Mouse (Mus musculus) erythroid progenitor cell, adult 5-6 weeks (primary cell): ENCODE data around the gene Plekha5. TPM values are rescaled to one million over a fixed set of nuclear protein-coding genes. Genes with fewer than 3 reads are reported as not detected.
"Not testable (repeated sequence)": the region's sequence is repeated elsewhere in the genome, so short reads cannot be mapped to it uniquely, and the experiment has no call there.

Experiments
- ATAC-seq: replicated peaks from 2 replicates; pipeline ENCODE4 v1.8.0; 2016; ENCODE audit warnings: moderate number of reproducible peaks, mild to moderate bottlenecking, moderate TSS enrichment, inconsistent platforms; ENCODE audit not compliant: poor library complexity, low FRiP score, severe bottlenecking
- total RNA-seq, 2 experiments: library from RNA; stranded (forward) in 1 of 2; stranded (reverse) in 1 of 2; fragments of 150-400 nt in 1 of 2; fragments of 186-747, 209-891 nt in 1 of 2; gene quantifications; 2 replicates each; pipeline versions ENCODE4 v1.2.3 to v1.2.4; 2015 to 2017; ENCODE audit warnings: low replicate concordance in 2 of 2

The Plekha5 gene
- total RNA-seq, 2 experiments from 2014 or later, result 1.7 TPM; not detected in 1

DNA sequence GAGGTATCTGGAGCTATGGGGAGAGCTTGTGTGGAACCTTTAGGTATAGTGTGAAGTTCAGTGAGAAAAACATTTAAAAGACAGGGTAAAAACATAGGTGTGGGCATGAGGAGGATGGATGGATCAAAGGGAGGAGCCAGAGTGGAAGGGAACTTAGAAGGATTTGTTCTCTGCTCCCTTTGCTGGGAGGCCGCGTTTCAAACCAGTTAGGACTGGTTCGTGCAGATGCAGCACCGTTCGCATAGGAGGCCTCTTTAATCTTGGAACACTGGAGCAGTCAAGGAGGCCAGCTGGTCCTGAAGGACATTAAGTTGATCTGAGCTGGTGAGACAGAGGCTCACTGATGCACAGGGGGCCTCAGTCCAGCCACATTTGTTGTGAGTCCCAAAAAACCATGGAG is 175.5 kb downstream of the Plekha5 start:
- ATAC-seq, result no peak

DNA sequence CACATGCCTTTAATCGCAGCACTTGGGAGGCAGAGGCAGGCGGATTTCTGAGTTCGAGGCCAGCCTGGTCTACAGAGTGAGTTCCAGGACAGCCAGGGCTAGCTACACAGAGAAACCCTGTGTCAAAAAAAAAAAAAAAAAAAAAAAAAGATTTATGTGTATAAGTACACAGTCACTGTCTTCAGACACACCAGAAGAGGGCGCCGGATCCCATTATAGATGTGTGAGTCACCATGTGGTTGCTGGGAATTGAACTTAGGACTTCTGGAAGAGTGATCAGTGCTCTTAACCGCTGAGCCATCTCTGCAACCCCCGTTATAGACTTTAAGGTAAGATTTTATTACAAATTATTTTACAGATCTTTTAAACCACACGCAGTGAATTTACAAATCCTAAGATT is 176.8 kb downstream of the Plekha5 start:
- ATAC-seq, result not testable (repeated sequence)

DNA sequence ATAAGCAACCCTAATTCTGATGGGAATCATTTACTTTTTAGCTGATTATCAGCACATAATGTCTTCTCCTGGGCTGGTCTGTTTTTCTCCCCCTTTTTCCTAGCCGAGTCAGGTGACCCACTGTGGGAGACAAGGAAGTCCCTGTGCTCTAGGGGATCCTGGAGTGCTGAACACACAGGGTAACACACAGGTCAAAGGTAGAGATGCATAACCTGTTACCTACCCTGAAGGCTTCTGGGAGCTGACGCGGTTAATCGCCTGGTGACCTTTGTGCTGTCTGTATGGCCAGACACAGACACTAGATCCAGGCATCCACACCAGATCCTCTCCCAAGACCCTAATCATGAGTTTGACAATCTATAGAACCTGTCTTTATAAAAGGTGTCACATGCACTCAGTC is 177.3 kb downstream of the Plekha5 start:
- ATAC-seq, result no peak

DNA sequence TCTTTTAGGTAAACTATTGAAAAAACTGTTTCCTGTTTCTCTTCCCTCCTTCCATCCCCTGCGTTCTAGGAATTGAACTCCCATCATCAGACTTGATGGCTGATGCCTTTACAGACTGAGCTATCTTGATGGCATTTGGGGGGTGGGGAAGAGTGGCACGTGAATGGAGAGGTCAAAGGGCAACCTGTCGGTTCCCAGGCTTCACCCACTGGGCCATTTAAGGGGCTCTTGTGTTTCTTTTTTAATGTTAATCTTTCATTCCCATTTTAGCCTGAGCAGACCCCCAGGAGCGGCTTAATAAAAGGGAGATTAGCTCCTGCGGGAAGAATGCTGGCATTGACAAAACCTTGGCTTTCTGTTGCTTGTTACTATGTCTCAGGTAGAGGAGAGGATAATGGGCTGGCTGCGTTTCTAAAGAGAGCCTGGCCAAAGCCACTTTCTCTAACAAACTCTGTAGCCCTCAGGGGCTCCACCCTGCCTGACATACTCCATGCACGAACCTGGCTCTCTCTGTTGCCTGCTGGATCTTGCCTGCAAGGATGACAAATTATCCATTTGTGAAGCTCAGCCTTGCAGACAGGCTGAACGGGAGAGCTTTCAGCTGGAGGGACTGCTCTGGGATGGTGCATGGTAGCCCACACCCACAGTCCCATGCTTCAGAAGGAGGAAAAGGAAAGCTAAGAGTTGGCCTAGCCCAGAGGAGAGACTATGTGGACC is 179.5 kb downstream of the Plekha5 start:
- no peak for ATAC-seq

DNA sequence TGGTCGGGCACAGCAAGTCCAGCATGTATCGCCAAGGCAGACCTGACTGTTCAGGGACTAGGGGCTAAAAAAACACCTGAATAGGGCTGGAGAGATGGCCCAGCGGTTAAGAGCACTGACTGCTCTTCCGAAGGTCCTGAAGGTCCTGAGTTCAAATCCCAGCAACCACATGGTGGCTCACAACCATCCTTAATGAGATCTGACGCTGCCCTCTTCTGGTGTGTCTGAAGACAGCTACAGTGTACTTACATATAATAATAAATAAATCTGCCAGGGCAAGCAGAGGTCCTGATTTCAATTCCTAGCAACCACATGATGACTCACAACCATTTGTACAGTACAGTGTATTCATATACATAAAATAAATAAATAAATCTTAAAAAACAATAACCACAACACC is 181.3 kb downstream of the Plekha5 start:
- not testable (repeated sequence) for ATAC-seq

DNA sequence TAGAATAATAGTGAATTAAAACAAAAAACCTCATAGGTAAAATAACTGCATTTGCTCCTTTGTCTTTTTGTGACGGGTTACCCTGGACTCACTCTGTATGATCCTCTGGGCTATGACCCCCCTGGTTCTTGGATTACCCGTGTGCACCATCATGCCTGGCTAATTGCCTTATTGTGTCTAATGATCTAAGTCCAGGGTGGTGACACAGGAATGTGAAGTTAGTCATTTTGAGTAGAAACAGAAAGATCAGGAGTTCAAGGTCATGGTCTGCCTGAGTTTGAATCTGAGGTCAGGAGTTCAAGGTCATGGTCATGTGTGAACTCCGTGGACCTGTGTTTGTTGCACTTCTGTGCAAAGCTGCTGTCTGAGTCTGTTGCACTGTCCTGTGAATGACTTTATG is 181.9 kb downstream of the Plekha5 start:
- ATAC-seq, result no peak

DNA sequence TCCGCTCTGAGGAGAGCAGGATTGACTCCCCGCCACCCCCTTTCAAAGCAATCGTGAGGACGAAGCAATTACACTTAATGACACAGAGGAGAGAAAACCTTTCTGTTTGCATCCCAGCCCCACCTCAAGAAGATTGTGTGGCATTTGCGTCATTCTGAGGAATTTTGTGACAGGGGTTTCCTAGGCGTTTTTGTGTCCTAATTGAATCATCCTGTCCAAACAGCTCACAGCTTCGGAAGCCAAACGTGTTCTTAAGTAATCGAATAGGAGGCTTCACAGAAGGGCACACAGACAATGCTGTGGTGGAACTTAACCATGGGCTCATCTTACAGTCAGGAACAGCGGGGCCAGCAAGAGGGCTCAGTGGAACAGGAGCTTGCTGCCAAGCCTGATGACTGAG is 182.7 kb downstream of the Plekha5 start:
- no peak for ATAC-seq

DNA sequence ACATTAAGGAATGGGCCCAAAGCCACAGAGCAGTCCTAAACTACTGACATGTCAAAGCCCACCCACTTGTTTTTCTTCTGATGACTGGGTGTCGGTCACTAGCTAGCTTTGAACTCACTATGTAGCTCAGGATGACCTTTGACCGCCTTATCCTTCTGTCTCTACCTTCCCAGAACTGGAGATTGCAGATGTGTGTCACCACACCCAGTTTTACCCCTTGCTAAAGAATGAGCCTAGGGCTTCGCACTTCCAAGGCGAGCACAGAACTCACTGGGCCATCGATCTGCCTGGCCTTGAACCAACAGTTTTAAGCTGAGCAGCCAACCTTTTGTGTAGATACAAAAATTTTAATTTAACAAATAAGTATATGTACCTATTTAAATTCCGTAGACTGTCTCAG is 184.8 kb downstream of the Plekha5 start:
- ATAC-seq, result no peak

DNA sequence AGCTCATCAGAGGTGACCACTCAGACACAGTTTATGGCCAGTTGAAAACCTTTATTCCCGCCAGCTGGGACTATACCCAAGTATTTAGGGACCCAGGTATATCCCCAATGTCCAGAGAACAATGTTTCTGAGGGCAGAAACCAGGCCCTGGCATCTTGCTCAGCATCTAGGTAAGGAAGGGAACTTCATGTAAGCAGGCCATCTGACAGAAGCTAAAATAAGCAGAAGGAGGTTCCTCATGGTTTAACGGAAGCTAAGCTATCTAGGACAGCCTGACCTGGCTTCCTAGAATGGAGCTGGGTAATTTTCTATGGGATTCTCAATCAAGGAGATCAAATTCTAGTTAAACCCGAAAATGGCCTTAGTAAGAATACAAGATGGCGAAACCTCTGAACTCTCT is 185.7 kb downstream of the Plekha5 start:
- ATAC-seq, result no peak

DNA sequence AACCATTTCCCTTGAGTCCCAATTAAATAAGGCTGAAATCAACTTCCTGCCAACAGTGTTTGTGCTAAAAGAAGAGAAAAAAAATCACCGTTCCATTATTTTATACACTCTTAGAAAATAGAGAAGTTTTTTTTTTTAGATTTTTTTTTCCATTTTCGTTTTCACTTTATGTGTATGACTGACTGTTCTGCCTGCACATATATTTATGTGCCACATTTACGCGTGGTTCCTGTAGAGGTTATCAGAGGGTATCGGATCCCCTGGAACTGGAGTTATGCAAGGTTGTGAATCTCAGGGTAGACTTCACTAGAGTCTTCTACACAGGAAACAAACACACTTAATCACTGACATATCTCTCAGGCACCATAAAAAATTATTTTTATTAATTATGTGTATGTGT is 186.3 kb downstream of the Plekha5 start:
- no peak for ATAC-seq

DNA sequence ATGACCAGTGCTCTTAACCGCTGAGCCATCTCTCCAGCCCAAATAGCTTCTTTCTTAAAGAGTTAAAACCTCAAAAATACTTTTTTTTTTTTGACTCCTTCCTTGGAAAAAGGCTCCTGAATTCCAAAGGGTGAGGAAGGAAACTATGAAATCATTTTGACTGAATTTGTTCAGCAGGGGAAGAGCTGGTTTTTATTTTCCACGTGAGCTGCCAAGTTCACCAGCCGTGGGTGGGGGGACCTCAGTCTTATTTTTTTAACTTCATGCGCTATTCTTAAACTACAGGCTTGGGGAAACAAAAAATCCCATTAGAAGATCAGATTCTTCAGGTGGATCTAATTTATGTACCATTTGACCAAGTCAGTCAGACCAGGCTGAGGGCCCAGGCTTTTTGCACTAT is 187.4 kb downstream of the Plekha5 start:
- ATAC-seq, result no peak

DNA sequence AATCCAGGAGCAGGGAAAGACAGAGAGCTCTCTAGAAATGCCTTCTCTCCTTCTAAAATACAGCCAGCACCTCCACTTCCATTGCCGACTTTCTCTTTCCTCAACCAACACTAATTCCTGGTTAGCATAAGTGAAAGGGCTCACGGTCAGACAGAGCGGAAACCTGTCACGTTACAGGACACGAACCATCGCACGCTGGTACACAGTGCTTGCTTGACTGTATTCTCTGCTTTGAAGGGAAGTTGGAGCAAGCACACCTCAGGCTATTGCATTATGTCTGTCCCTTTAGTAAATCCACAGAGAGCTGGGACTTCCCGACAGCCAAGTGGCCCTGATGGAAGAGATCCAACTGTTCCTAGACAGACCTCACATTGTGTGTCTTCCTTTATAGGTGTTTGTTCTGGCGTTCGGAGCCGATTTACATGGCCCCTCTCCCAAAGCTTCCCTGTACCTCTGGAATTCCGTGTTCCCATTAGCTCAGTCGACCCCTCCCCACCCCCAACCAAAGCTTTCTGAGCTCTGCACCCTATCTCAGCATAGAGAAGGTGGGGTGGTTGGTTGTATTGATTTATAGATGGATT is 188.1 kb downstream of the Plekha5 start:
- no peak for ATAC-seq

DNA sequence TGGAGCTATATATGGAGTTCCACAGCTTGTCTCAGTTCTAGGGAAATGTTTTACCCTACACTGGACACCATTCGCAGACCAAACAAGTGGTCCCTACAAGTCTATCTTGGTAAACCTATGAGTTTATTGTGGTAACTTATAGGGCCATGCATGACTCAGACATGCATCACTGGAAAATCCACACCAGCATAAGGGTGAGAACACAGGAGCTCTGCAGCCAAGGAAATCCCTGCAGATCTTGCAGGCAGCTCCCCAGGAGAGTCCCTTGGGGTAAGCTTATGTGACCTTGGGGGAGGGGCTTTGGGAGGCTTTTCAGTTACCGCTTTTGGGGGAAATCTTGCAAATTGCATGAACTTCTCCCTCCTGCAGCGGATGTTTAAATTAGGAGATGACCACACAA is 190.0 kb downstream of the Plekha5 start:
- no peak for ATAC-seq

DNA sequence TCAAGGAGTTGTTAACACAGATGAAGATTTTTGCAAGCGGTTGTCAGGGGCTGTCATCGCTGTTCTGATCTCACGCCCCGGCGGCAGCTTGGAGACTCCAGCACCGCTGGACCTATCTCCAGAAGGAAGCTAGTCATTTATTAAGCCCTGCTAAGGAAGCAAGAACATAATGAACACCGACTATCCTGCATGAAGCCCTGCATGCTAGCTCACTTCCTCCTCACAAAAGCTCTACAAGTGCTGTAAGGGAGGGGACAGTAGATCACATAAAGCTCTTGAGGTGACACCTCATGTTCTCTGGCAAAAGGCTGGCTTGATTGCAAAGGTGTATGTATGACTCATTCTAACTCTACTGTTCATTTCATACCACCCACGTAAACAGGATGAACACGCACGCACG is 190.9 kb downstream of the Plekha5 start:
- ATAC-seq, result no peak

DNA sequence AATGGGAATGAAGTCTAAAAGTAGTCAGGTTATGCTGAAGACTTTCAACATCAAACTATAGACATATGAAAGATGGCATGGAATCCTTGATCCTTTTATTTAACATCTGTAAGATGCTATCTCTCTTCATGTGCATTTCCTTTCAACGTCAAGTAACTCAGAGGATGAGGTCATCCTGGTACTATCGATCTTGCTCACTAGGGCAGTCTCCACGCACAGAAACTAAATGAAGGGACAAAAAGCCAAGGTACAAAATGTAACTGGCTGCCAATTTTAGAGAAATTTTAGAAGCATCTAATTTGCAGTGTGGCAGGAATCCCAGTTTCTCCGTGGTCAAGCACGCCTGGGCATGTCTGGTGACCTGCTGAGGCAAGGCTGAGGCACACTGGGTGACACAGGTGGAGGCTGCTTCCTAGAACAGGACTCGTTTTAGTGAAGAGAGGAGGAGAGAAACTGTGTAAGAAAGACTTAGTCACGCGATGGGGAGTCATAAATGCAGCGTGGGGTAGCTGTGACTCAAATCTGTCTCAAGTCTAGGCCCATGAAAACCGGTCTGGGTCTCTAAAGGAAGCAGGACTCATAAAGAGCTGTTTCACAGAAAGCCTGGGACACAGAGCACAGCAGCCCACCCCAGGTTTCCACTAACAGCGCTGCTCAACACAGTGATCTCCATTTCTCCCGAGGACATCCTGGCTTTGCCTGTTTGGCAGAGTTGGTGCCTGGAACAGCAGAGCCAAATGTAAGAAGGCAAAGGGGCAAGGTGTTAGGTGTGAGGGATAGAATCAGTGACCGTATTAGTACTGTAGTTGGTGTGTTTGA is 196.9 kb downstream of the Plekha5 start:
- ATAC-seq, result no peak

DNA sequence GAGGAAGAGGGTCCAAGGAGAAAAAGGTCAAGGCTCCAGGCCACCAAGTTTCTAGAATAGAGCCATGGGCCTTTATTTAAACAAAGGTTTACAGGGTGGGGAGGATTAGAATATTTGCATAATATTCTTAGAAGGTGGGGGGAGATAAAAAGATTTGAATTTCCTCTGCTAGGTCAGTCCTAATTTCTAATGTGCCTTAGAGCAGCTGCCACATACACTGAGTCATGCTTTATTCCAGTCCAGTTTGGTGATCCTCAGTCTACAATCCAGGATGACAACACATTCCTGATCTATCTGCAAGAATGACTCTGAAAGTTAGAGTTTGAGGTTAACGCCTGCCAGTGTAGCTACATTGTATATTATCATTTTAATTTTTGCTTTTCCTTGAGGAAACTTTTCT is 197.8 kb downstream of the Plekha5 start:
- ATAC-seq, result no peak

DNA sequence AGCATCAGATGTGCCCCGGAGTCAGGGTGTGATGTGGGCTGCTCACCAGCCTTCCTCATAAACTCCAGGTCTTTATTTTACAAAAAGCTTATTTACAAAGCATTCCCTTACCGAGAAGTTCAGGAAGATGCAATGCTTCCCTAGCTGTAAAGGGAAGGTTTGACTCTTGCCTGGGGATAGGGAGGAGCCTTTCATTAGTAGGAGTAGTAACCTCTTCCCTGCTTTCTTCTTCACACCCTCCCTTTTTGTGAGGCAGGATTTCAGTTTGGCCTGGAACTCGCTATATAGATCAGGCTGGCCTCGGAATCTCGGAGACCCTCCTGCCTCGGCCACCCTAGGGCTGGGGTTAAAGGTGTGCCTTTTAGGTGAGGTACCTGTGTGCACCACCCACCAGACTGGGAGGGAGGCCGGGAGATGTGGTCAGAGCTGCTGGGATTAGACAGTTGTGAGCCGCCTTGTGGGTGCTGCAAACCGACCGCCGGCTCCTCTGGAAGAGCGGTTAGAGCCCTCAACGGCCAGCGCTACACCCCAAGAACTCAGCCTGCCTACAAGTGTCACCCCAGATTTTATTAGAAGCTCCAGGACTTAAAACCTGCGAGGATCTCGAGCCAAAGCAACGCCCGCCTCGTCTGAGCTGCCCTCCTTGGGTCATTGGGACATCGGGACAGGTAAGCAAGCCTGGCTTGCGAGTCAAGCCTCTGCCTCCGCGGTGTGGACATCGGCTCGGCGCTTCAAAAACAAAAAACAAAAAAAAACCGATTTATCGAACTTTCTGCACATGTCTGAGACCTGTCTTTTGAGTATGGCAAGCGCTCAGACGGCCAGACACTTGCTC is 198.8 kb downstream of the Plekha5 start, which contains the start of gene Aebp2:
Aebp2 (plus strand) TSS at position 273 of the 835 bp plus-strand sequence.
- ATAC-seq, result peak; percentile 21; the same call in 1 of the 2 replicates

DNA sequence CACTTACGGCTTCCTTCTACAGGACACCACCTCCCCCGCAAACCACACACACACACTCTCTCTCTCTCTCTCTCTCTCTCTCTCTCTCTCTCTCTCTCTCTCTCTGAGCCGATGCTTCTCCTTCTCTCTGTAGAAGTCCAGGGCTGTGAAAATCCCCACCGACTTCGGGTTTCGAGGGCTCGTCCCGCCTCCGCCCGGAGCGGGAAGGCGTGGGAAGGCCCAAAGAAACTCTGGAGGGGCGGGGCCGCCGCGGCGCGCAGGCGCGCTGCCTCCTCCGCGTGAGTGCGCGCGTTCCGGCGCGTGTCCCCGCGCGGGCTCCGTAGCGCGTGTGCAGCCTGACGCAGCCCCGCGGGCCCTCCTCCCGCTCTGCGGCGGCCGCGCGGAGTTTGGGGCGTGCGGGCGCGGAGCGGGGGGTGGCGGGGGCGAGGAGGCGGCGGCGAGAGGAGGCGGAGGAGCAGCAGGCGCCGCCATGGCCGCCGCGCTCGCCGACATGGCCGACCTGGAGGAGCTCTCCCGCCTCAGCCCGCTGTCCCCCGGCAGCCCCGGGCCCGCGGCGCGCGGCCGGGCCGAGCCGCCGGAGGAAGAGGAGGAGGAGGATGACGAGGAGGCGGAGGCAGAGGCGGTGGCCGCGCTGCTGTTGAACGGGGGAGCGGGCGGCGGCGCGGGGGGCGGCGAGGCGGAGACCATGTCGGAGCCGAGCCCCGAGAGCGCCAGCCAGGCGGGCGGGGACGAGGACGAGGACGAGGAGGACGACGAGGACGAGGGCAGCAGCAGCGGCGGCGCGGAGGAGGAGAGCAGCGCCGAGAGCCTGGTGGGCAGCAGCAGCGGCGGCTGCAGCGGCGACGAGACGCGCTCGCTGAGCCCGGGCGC is 199.6 kb downstream of the Plekha5 start:
- peak; percentile 91 for ATAC-seq
